Mouse (Mus musculus) forebrain, embryonic 11.5 days (tissue): ENCODE measurements around the gene Tbc1d10b. TPM values are rescaled to one million over a fixed set of nuclear protein-coding genes. Genes with fewer than 3 reads are reported as not detected.
"Not testable (repeated sequence)": the region's sequence is repeated elsewhere in the genome, so short reads cannot be mapped to it uniquely, and the experiment has no call there.

Experiments used
- ATAC-seq: fragments of 200-750 bp; cut with Nextera tagmentation; replicated peaks from 2 replicates; pipeline ENCODE4 v1.8.0; 2017; ENCODE audit warnings: moderate TSS enrichment; ENCODE audit not compliant: low FRiP score
- DNase-seq: peaks from one replicate; pipeline ENCODE4 v3.0.0-alpha.2; 2017; ENCODE audit warnings: low spot score
- H3K27ac ChIP-seq: fragments of 300-500 bp; sonication (generic); 2 replicates; pipeline ENCODE4 v1.5.1; 2014; ENCODE audit warnings: low read depth, low read length
- H3K27me3 ChIP-seq: fragments of 300-500 bp; sonication (generic); 2 replicates; pipeline ENCODE4 v1.6.1; 2014; ENCODE audit warnings: mild to moderate bottlenecking, low read length, mixed read lengths; ENCODE audit not compliant: control insufficient read depth, insufficient read depth
- H3K36me3 ChIP-seq: fragments of 300-500 bp; sonication (generic); 2 replicates; pipeline ENCODE4 v1.6.1; 2014; ENCODE audit warnings: mild to moderate bottlenecking, low read length, moderate library complexity, mixed read lengths; ENCODE audit not compliant: control insufficient read depth, insufficient read depth
- H3K4me1 ChIP-seq: fragments of 300-500 bp; sonication (generic); replicated peaks from 2 replicates; pipeline ENCODE4 v1.6.1; 2014; ENCODE audit warnings: low read length, mixed read lengths; ENCODE audit not compliant: control insufficient read depth, insufficient read depth
- H3K4me2 ChIP-seq: fragments of 300-500 bp; sonication (generic); 2 replicates; pipeline ENCODE4 v1.6.1; 2014; ENCODE audit warnings: low read depth, mild to moderate bottlenecking, low read length, moderate library complexity, mixed read lengths; ENCODE audit not compliant: severe bottlenecking
- H3K4me3 ChIP-seq: fragments of 300-500 bp; sonication (generic); 2 replicates; pipeline ENCODE4 v1.5.1; 2014; ENCODE audit warnings: low read depth, low read length
- H3K9ac ChIP-seq: fragments of 300-500 bp; sonication (generic); 2 replicates; pipeline ENCODE4 v1.6.1; 2014; ENCODE audit warnings: low read length
- H3K9me3 ChIP-seq: fragments of 300-500 bp; sonication (generic); 2 replicates; pipeline ENCODE4 v1.6.1; 2016; ENCODE audit warnings: low read length, mixed read lengths; ENCODE audit not compliant: control insufficient read depth
- WGBS: fragments of 180-500 bp; shearing (Covaris S2); extraction: QIAGEN DNeasy Blood & Tissue Kit; methylation state at CpG from one replicate; pipeline ENCODE4 v1.1.7; 2014; 5-methylcytosine and 5-hydroxymethylcytosine counted together
- polyA plus RNA-seq: library from polyadenylated mRNA; unstranded; fragments of >200 nt; fragmentation: Nextera tagmentation; extraction: Ambion mirVana; gene quantifications from 2 replicates; pipeline ENCODE4 v1.2.1, GENCODE M21; 2014

Tbc1d10b gene
- polyA plus RNA-seq, 1 experiment from 2014 or later: 31.7 TPM

DNA sequence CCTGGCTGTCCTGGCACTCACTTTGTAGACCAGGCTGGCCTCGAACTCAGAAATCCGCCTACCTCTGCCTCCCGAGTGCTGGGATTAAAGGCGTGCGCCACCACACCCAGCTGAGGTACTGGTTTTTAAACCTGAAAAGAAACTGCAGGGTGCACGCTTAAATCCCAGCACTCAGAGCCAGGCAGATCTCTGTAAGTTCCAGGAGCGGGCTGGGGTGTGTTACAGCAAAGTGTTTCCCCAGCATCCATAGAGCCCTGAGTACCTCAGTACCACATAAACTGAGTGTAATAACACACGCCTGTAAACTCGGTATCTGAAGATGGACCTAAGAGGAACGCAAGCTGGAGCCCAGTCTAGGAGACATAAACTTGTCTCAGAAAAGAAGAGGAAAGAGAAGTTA lies 20.9 kb downstream of the Tbc1d10b start:
- Histone ChIP-seq H3K4me1 (no peaks in the 10 kb centered on the region), H3K9me3 (no peaks in the 10 kb centered on the region), H3K27me3 (no peaks in the 10 kb centered on the region), H3K27ac (no peak overlapping the region), H3K4me2 (no peak overlapping the region), H3K36me3 (peaks cover 7% of the 10 kb centered on the region), H3K9ac (no peak overlapping the region), H3K4me3 (no peak overlapping the region)
- DNase-seq: no peak
- WGBS: 74% methylated on average over 10 of the region's 10 CpGs
- ATAC-seq: no peak

DNA sequence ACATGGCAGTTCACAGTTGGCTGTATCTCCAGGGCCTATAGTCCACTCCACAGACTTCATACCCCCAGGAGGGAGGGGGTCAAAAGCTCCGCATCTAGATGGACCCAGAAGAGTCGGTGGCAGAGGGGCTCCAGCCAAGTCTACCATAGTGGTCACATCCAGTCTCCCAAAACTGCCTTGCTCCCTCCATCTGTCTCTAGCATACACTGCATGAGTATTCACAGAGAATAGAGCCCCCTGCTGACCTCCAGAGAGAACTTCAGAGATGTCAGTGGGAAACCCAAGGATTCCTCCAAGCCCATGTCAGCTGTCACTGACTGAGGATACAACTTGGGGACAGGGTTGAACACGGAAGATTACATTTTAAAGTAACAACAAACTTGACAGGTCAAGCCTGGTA lies 22.7 kb downstream of the Tbc1d10b start:
- WGBS: 69% methylated on average over 3 of the region's 3 CpGs
- Histone ChIP-seq H3K9me3 (no peaks in the 10 kb centered on the region), H3K4me1 (no peaks in the 10 kb centered on the region), H3K27me3 (no peaks in the 10 kb centered on the region), H3K36me3 (no peaks in the 10 kb centered on the region), H3K9ac (no peak overlapping the region), H3K4me3 (no peak overlapping the region), H3K27ac (no peak overlapping the region), H3K4me2 (no peak overlapping the region)
- no peak for ATAC-seq
- no peak for DNase-seq

DNA sequence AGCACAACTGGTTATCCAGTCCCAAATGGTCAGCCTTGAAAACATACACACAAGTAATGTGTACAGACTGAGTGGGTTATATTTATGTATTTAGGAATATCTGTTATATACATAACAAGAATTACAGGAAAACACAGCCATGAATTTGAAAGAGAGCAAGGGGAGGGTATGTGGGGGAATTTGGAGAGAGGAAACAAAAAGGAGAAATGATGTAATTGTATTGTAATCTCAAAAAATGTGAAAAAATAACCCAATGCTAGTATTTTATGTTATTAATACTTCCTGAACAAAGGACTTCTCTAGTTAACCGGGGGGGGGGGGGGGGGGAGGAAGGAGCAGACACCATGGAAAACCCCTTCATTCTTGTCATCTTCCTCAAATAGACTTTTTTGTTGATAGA lies 23.5 kb downstream of the Tbc1d10b start:
- Histone ChIP-seq H3K27me3 (no peaks in the 10 kb centered on the region), H3K9ac (no peak overlapping the region), H3K27ac (no peak overlapping the region), H3K4me2 (no peak overlapping the region), H3K4me1 (no peaks in the 10 kb centered on the region), H3K36me3 (no peaks in the 10 kb centered on the region), H3K9me3 (no peaks in the 10 kb centered on the region), H3K4me3 (no peak overlapping the region)
- 43% methylated on average over 1 of the region's 1 CpGs for WGBS
- ATAC-seq: no peak
- no peak for DNase-seq

DNA sequence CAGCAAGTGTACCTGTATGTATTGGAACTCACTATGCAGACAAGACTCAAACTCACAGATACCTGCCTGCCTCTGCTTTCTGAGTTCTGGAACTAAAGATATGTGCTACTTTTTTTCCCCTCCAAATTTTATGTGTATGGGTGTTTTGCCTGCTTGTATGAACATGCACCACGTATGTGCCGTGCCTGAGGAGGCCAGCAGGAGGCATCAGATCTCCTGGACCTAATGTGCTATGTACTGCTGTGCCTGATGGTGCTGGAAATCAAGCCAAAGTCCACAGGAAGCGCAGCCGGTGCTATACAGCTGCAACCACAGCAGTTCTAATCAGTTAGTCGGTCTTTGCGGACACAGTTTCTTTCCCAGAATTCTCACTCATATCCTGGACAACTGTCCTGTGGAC lies 24.4 kb downstream of the Tbc1d10b start:
- no peak overlapping the region for H3K9ac ChIP-seq
- H3K36me3 ChIP-seq: no peaks in the 10 kb centered on the region
- H3K4me3 ChIP-seq: no peak overlapping the region
- WGBS: 79% methylated on average over 6 of the region's 6 CpGs
- no peaks in the 10 kb centered on the region for H3K4me1 ChIP-seq
- no peaks in the 10 kb centered on the region for H3K9me3 ChIP-seq
- no peaks in the 10 kb centered on the region for H3K27me3 ChIP-seq
- ATAC-seq (no peak), DNase-seq (no peak)
- H3K27ac ChIP-seq: no peak overlapping the region
- no peak overlapping the region for H3K4me2 ChIP-seq

DNA sequence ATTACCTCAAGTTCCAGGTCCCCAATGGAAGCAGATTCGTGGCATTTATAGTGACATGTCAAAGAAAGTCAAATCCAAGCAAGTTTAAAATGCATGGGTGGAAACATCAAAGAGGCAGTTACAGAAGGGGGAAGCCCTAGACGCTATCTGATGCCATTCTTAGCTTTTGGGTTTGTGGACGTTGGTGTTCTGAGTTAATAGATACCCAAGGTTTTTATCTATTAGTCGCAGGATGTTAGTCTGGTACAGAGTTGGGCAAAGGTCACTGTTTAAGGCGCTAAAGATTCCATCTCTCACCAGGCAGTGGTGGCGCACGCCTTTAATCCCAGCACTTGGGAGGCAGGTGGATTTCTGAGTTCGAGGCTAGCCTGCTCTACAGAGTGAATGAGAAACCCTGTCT lies 24.9 kb downstream of the Tbc1d10b start:
- H3K4me3 ChIP-seq: no peak overlapping the region
- no peaks in the 10 kb centered on the region for H3K27me3 ChIP-seq
- 84% methylated on average over 8 of the region's 8 CpGs for WGBS
- H3K9ac ChIP-seq: no peak overlapping the region
- no peak for ATAC-seq
- H3K9me3 ChIP-seq: no peaks in the 10 kb centered on the region
- no peaks in the 10 kb centered on the region for H3K36me3 ChIP-seq
- no peak for DNase-seq
- H3K4me1 ChIP-seq: no peaks in the 10 kb centered on the region
- no peak overlapping the region for H3K27ac ChIP-seq
- H3K4me2 ChIP-seq: no peak overlapping the region

DNA sequence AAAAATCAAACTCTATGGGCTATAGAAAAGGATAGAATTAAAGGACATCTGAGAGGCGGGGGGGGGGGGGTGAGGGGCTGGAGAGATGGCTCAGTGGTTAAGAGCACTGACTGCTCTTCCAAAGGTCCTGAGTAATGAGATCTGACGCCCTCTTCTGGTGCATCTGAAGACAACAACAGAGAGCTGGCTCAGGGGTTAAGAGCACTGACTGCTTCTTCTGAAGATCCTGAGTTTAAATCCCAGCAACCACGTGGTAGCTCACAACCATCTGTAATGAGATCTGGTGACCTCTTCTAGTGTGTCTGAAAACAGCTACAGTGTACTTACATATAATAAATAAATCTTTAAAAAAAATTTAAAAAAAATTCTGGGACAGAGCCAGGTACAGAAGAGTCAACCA lies 26.5 kb downstream of the Tbc1d10b start:
- H3K4me1 ChIP-seq, H3K27ac ChIP-seq, H3K9me3 ChIP-seq, H3K9ac ChIP-seq, H3K4me3 ChIP-seq, ATAC-seq, H3K36me3 ChIP-seq, H3K4me2 ChIP-seq, H3K27me3 ChIP-seq, DNase-seq: not testable (repeated sequence)
- WGBS: 38% methylated on average over 3 of the region's 3 CpGs

DNA sequence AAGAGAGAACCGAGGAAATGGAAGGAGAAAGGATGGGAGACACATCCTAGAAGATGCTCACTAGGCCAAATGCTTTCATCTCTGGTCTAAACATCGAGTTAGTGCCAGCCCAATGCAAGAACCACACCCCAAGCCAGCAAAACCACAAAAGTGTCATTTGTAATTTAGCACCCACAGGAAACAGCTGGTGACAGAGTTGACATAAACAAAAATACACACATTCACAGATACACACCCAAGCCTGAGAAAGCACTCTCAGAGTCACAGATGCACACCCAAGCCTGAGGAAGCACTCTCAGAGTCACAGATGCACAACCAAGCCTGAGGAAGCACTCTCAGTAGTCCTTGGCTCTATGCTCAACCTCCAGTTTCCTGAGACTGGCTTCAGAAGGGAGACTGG lies 27.5 kb downstream of the Tbc1d10b start:
- 87% methylated on average over 2 of the region's 2 CpGs for WGBS
- no peaks in the 10 kb centered on the region for H3K36me3 ChIP-seq
- H3K9ac ChIP-seq: no peak overlapping the region
- ATAC-seq: no peak
- no peaks in the 10 kb centered on the region for H3K27me3 ChIP-seq
- no peak overlapping the region for H3K4me3 ChIP-seq
- no peaks in the 10 kb centered on the region for H3K4me1 ChIP-seq
- no peak overlapping the region for H3K4me2 ChIP-seq
- no peaks in the 10 kb centered on the region for H3K9me3 ChIP-seq
- no peak overlapping the region for H3K27ac ChIP-seq
- DNase-seq: no peak

DNA sequence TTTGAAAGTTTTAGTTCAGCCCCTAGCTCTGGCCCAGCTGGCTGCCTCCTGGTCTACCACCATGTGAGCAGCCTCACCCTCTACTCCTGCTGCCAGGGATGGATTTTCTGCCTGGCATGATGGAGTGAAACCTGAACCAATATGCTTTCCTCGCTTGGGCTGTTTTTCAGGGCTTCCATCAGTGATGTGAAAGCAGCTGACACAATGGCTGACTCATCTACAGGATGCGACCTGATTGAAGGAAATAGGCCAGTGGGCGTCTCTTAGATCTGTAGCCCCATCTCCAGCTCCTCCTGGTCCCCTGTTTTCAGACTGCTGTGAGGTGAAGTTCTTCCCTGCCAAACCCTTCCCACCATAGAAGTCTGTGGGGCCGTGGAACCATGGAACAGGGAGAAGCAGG lies 31.3 kb downstream of the Tbc1d10b start:
- 81% methylated on average over 4 of the region's 4 CpGs for WGBS
- Histone ChIP-seq H3K4me1 (no peaks in the 10 kb centered on the region), H3K4me2 (no peak overlapping the region), H3K36me3 (no peaks in the 10 kb centered on the region), H3K27me3 (no peaks in the 10 kb centered on the region), H3K4me3 (no peak overlapping the region), H3K9ac (no peak overlapping the region), H3K27ac (no peak overlapping the region), H3K9me3 (no peaks in the 10 kb centered on the region)
- DNase-seq (no peak), ATAC-seq (no peak)

DNA sequence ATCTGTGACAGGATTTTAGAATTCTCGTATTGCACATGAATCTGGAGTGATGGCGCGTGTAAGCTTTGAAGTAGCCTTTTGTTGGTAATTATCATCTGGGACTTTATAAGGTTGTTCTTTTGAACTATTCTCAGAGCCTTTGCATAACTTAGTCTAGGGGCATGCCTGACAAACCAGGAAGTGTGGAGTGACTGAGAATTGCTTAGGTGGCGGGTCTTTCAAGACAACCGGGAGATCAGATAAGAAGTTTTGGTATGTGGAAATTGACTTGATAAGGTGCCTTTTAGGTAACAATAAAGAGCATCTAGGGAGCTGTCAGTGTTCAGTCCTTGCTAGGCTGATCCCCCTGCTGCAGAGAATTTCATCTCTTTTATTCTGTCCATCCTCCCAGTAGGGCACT lies 41.8 kb downstream of the Tbc1d10b start:
- WGBS: 91% methylated on average over 5 of the region's 5 CpGs
- no peaks in the 10 kb centered on the region for H3K36me3 ChIP-seq
- no peak overlapping the region for H3K9ac ChIP-seq
- H3K27me3 ChIP-seq: no peaks in the 10 kb centered on the region
- no peaks in the 10 kb centered on the region for H3K4me1 ChIP-seq
- no peaks in the 10 kb centered on the region for H3K9me3 ChIP-seq
- DNase-seq (no peak), ATAC-seq (no peak)
- H3K27ac ChIP-seq: no peak overlapping the region
- H3K4me3 ChIP-seq: no peak overlapping the region
- H3K4me2 ChIP-seq: no peak overlapping the region
